Mouse (Mus musculus) CD4-positive naive resting alpha-beta T cell, adult 57 days (primary cell): ENCODE measurements around the gene Thap3. TPM values are rescaled to one million over a fixed set of nuclear protein-coding genes. Genes with fewer than 3 reads are reported as not detected.

Experiments used
- total RNA-seq: library from RNA; stranded (reverse); gene quantifications from one replicate; pipeline ENCODE4 v1.2.4, GENCODE M21; 2023

Gene Thap3
- total RNA-seq, result 50.4 TPM

DNA sequence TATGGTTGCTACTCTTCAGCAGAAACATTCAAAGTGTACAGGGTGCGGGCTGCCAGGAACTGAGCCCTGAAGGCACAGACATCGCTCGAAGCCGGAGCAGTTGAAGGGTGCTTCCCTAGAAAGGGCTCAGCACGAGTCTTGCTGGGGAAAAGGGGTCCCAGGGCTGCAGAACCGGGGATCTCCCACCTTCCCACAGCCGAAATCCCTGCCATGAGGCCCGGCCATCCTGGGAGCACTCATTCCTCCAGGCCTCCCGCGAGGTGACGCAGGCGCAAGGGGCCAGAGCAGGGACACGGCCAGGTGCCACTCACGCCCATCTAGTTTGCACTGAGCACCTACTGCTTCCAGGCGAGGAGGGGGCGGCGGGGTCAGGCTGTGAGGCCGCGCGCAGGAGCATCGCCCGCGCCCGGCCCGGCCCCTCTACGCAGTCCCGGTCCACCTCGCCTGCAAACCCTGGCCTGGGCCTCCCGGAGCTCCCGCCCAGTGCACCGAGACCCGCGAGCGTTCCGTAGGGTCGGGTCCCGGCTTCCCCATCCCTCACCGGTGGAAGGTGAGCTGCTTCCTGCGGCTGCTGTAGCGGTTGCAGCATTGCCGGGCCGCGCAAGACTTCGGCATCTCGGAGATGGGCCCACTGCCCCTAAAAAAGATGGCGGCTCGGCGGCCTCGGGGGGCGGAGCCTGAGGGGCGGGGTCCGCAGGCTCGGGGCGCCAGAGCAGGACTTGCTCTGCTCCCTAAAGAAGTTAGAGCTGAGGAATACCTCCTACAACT is at the start of gene Thap3:
Gene Thap3 (minus strand): TSS at position 656 of the 768 bp plus-strand sequence.

GRCm38 (mm10) chr4:152038225-152038984 is 49.6 kb upstream of the Thap3 start, which contains the start of gene Tas1r1:
TSS of gene Tas1r1 (minus strand) at chr4:152038568.

GRCm38 (mm10) chr4:152027524-152027923 is 38.7 kb upstream of the Thap3 start, which contains the start of gene Zbtb48:
TSS of gene Zbtb48 (minus strand) at chr4:152027671.

GRCm38 (mm10) chr4:152008622-152009075 is 19.9 kb upstream of the Thap3 start, which contains the start of gene Klhl21:
TSS of gene Klhl21 (plus strand) at chr4:152008803.

GRCm38 (mm10) chr4:151996173-151996950 is 7.6 kb upstream of the Thap3 start, which contains the start of gene Phf13:
TSS of gene Phf13 (minus strand) at chr4:151996258.

GRCm38 (mm10) chr4:151933505-151934214 is 55.1 kb downstream of the Thap3 start, which contains the start of gene Dnajc11:
TSS of gene Dnajc11 (plus strand) at chr4:151933691.

Other genes starting within 250 kb of the Thap3 start
- gene Camta1, start 127.1 kb downstream of the Thap3 start, total RNA-seq, result 41.6 TPM
- gene Dnajc11, start 55.3 kb downstream of the Thap3 start, total RNA-seq, result 60.5 TPM
- 13.1 TPM for gene Phf13, start 7.3 kb upstream of the Thap3 start, total RNA-seq
- gene Klhl21, start 19.8 kb upstream of the Thap3 start, total RNA-seq, result 29.4 TPM
- gene Zbtb48, start 38.7 kb upstream of the Thap3 start, total RNA-seq, result 16.8 TPM
- 0.21 TPM for gene Tas1r1, start 49.6 kb upstream of the Thap3 start, total RNA-seq
- gene Nol9, start 50.3 kb upstream of the Thap3 start, total RNA-seq, result 42.5 TPM
- 2.4 TPM for gene Plekhg5, start 83.5 kb upstream of the Thap3 start, total RNA-seq
- gene Tnfrsf25, start 126.9 kb upstream of the Thap3 start, total RNA-seq, result 45.9 TPM
- gene Espn, start 163.4 kb upstream of the Thap3 start, total RNA-seq, result 2.6 TPM
- gene Hes2, start 169.9 kb upstream of the Thap3 start, total RNA-seq, result not detected
- 8.2 TPM for gene Acot7, start 189.1 kb upstream of the Thap3 start, total RNA-seq